Mouse (Mus musculus): ENCODE results near the gene Hist1h3c.

The Hist1h3c gene

GRCm38 (mm10) chr13:23700786-23701520 lies 44.4 kb downstream of the Hist1h3c start:
- DNase-seq, result peak; percentile 91

- no peak for DNase-seq
These were observed 45.6 kb downstream of the Hist1h3c start for GRCm38 (mm10) chr13:23699767-23700166.

- no peak for DNase-seq
These were observed 46.4 kb downstream of the Hist1h3c start for GRCm38 (mm10) chr13:23698996-23699395.

- peak; percentile 99 for DNase-seq
These were observed 47.1 kb downstream of the Hist1h3c start, which contains the start of gene Hist1h4c for GRCm38 (mm10) chr13:23698300-23698693. Hist1h4c (minus strand) TSS chr13:23698454.

- peak; percentile 71 for DNase-seq
These were observed 47.7 kb downstream of the Hist1h3c start for GRCm38 (mm10) chr13:23697491-23698299.

- no peak for DNase-seq
These were observed 49.3 kb downstream of the Hist1h3c start for GRCm38 (mm10) chr13:23696061-23696474.

GRCm38 (mm10) chr13:23695514-23695913 lies 49.9 kb downstream of the Hist1h3c start, which contains the start of gene Hist1h1t:
Hist1h1t (plus strand) TSS chr13:23695814.
- DNase-seq, result no peak
